Mouse (Mus musculus): ENCODE data around the gene Pappa.
A peak's percentile ranks its signal among the peaks of the same experiment; 100 is the strongest.

Gene Pappa

DNA sequence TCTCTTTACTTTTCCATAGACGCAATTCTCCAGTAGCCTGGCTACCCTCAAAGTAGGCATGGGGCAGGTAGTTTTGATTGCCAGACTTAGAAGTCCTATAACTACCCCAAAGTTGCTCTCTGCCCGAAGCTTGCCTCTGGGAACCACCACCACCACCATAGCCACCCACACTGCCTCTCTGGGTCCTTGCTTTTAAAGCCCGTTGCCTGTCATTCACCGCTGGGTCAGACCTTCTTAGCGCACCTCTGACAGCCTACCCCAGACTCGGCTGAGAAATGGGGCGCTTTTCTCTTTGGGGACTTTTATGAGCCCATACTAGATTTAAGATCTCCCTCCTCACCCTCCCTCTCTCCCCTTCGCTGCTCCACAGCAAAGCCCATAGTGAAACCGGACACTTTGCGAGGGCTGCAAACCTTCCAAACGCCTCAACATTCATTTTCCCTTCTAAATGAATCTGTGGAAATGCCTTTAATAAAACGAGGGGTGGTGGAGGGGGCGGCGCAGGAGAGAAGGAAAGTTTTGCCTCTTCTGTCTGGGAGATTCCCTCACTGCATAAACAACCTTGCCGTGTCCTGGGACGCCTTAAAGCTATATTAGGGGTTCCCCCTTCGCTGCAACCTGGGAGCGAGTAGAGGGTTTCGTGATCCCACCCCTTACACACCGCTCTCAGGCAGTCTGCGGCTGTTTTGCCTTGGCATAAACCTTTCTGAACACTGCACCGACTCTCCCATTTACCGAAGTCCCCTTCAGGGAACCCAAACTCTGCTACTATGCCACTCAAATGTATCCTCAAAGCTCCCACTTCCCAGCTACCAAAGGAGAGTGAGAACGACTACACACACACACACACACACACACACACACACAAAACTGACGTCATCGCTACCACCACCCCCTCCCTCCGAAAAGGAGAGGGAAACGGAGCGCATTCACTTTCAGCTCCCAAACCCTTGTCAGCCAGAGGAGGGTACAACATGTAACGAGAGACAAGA lies 1.7 kb downstream of the Pappa start:
- no peak for TF ChIP-seq NANOG (IDR thresholded peaks at IDR 0.05; ENCODE audit: borderline replicate concordance, low read length)
- TF ChIP-seq POU5F1 (IDR thresholded peaks at IDR 0.05; ENCODE audit: borderline replicate concordance, low read length): no peak
- no peak for TF ChIP-seq CTCF (conservative IDR thresholded peaks at IDR 0.05; ENCODE audit: low read length)
- Histone ChIP-seq H3K36me3 (ENCODE audit: insufficient read depth, low read length) (no peaks in the 10 kb centered on the region), H3K4me1 (replicated peaks; ENCODE audit: low read depth, low read length) (peaks cover 18% of the 10 kb centered on the region), H3K9me3 (ENCODE audit: low read length) (peaks cover 6% of the 10 kb centered on the region; the same call in 1 of the 2 replicates), H3K27me3 (ENCODE audit: insufficient read depth, low read length) (peaks cover 87% of the 10 kb centered on the region), H3K4me3 (replicated peaks; ENCODE audit: low read length) (peak overlapping the region; percentile 70; the same call in 1 of the 2 replicates)

DNA sequence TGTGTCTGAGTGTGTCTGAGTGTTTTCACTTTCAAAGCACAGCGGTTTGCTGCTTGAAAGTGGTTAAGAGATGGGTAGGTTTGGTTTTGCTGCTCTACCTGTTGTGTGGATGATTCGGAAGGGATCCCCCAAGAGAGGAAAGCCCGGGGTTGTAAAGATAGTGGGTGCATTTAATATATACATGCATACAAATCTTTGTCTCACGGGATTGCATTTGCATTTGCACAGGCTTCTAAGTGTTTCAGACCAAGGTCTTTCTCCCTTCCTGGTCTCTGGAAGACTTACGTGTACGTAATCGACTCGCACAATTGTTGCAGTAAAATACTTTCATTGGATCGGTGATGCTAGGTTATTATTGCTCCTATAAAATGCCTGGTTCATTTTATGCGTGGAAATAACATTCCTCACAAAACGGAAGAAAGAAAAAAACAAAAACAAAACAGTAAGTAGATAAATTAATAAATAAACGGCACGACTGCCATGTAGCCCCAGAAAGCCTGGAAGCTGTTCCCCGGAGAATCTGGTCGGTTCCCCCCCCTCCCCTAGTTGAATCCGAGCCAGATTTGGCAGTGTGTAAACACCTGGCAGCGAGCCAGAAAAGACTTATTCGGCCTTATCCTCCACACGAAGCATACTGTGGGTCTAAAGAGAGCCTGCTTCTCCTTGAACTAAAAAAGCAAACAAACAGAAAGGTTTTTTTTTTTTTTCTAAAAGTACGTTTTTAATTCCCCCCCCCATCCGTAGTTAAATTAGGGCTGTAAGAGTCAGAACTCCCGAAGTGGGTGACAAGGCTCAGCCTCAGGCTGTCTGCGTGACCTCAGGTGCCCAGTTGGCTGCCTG lies 2.7 kb downstream of the Pappa start:
- H3K36me3 ChIP-seq (ENCODE audit: insufficient read depth, low read length): no peaks in the 10 kb centered on the region
- no peak overlapping the region for H3K4me3 ChIP-seq (replicated peaks; ENCODE audit: low read length)
- peaks cover 6% of the 10 kb centered on the region; the same call in 1 of the 2 replicates for H3K9me3 ChIP-seq (ENCODE audit: low read length)
- peaks cover 18% of the 10 kb centered on the region for H3K4me1 ChIP-seq (replicated peaks; ENCODE audit: low read depth, low read length)
- TF ChIP-seq NANOG (IDR thresholded peaks at IDR 0.05; ENCODE audit: borderline replicate concordance, low read length) (no peak), POU5F1 (IDR thresholded peaks at IDR 0.05; ENCODE audit: borderline replicate concordance, low read length) (no peak), CTCF (conservative IDR thresholded peaks at IDR 0.05; ENCODE audit: low read length) (no peak)
- peaks cover 87% of the 10 kb centered on the region for H3K27me3 ChIP-seq (ENCODE audit: insufficient read depth, low read length)

DNA sequence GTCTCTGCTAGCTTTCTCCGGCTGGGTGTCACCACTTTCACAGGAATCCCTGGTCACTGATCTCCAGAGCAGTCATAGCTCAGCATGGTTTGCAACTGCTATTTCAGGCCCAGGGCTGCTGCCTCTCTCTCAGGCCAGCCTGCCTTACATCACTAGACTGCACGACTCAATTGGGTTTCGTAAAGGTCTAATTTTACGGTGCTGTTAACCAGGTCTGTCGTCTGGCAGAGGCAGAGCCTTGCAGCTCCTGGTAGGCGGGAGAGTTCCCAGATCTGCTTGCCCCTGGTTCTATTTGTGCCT lies 3.3 kb downstream of the Pappa start:
- Histone ChIP-seq H3K9me3 (ENCODE audit: low read length) (peaks cover 6% of the 10 kb centered on the region; the same call in 1 of the 2 replicates), H3K4me1 (replicated peaks; ENCODE audit: low read depth, low read length) (peaks cover 18% of the 10 kb centered on the region)
- no peak for TF ChIP-seq NANOG (IDR thresholded peaks at IDR 0.05; ENCODE audit: borderline replicate concordance, low read length)
- TF ChIP-seq CTCF (conservative IDR thresholded peaks at IDR 0.05; ENCODE audit: low read length): no peak
- TF ChIP-seq POU5F1 (IDR thresholded peaks at IDR 0.05; ENCODE audit: borderline replicate concordance, low read length): no peak

DNA sequence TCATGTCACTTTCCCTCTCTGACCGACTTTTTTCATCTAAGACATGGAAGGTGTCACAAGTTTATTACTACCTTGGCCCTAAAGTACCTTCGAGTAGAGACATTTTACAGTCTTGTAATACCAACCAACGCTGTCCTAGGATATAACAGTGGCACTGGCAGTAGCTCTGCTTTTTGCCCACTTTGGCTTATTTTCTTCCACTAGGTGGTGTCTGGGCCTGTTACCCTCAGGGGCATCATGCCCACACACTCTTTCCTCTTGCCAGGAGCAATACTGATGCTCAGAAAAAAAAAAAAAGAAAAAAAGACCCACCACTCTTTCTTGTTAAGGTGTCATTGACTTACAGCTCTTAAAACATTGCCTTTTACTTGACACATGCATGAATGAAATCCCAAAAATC lies 8.7 kb downstream of the Pappa start:
- Histone ChIP-seq H3K4me1 (replicated peaks; ENCODE audit: low read depth, low read length) (no peaks in the 10 kb centered on the region), H3K27me3 (ENCODE audit: insufficient read depth, low read length) (peaks cover 33% of the 10 kb centered on the region), H3K4me3 (replicated peaks; ENCODE audit: low read length) (no peak overlapping the region), H3K36me3 (ENCODE audit: insufficient read depth, low read length) (no peaks in the 10 kb centered on the region), H3K9me3 (ENCODE audit: low read length) (peaks cover 6% of the 10 kb centered on the region; the same call in 1 of the 2 replicates)
- TF ChIP-seq POU5F1 (IDR thresholded peaks at IDR 0.05; ENCODE audit: borderline replicate concordance, low read length) (no peak), CTCF (conservative IDR thresholded peaks at IDR 0.05; ENCODE audit: low read length) (no peak), NANOG (IDR thresholded peaks at IDR 0.05; ENCODE audit: borderline replicate concordance, low read length) (no peak)

More for the DNA sequence above, 3.3 kb downstream of the Pappa start:
- peaks cover 82% of the 10 kb centered on the region for H3K27me3 ChIP-seq (ENCODE audit: insufficient read depth, low read length)
- H3K4me3 ChIP-seq (replicated peaks; ENCODE audit: low read length): no peak overlapping the region
- H3K36me3 ChIP-seq (ENCODE audit: insufficient read depth, low read length): no peaks in the 10 kb centered on the region

DNA sequence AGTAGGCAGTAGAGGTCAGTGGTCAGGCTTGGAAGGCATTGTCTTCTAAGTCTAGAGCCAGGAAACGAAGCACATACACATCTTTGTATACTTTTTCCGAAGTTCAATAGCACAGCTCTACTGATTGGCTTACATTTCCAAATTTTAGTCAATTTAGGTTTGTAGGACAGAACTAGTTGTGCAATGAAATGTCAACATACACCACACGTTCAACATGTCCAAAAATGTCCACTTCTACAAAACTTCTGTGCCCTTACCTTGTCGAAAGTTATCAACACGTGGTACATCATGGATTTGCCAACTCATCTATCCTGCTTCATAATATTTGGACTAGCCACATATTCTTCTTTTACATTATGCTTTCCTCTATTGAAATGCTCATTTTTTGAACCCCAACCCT lies 10.4 kb downstream of the Pappa start:
- no peak overlapping the region for H3K4me3 ChIP-seq (replicated peaks; ENCODE audit: low read length)
- H3K27me3 ChIP-seq (ENCODE audit: insufficient read depth, low read length): peaks cover 16% of the 10 kb centered on the region
- H3K4me1 ChIP-seq (replicated peaks; ENCODE audit: low read depth, low read length): no peaks in the 10 kb centered on the region
- H3K9me3 ChIP-seq (ENCODE audit: low read length): peaks cover 6% of the 10 kb centered on the region; the same call in 1 of the 2 replicates
- H3K36me3 ChIP-seq (ENCODE audit: insufficient read depth, low read length): no peaks in the 10 kb centered on the region
- TF ChIP-seq CTCF (conservative IDR thresholded peaks at IDR 0.05; ENCODE audit: low read length) (no peak), NANOG (IDR thresholded peaks at IDR 0.05; ENCODE audit: borderline replicate concordance, low read length) (no peak), POU5F1 (IDR thresholded peaks at IDR 0.05; ENCODE audit: borderline replicate concordance, low read length) (no peak)

DNA sequence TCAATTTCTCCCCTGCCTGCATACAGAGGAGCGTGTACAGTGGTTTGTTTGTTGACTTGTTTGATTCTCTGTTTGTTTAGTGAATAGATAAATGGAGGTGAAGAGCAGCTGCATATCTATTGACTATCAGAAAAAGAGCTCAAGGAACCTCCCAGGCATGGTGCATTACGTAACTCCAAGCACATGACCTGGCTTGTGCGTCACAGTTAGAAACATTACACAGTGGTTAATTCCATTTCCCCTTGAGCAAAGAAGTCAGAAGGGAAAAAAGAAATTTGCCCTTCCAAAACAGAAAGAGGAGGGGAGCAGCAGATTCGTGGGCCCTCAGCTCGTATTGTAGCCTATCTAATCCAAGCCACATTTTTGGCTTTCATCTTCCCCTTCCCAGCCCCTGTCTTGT lies 11.1 kb downstream of the Pappa start:
- Histone ChIP-seq H3K36me3 (ENCODE audit: insufficient read depth, low read length) (no peaks in the 10 kb centered on the region), H3K9me3 (ENCODE audit: low read length) (no peaks in the 10 kb centered on the region), H3K4me1 (replicated peaks; ENCODE audit: low read depth, low read length) (no peaks in the 10 kb centered on the region), H3K4me3 (replicated peaks; ENCODE audit: low read length) (no peak overlapping the region), H3K27me3 (ENCODE audit: insufficient read depth, low read length) (peaks cover 8% of the 10 kb centered on the region)
- TF ChIP-seq NANOG (IDR thresholded peaks at IDR 0.05; ENCODE audit: borderline replicate concordance, low read length) (no peak), POU5F1 (IDR thresholded peaks at IDR 0.05; ENCODE audit: borderline replicate concordance, low read length) (no peak), CTCF (conservative IDR thresholded peaks at IDR 0.05; ENCODE audit: low read length) (no peak)

DNA sequence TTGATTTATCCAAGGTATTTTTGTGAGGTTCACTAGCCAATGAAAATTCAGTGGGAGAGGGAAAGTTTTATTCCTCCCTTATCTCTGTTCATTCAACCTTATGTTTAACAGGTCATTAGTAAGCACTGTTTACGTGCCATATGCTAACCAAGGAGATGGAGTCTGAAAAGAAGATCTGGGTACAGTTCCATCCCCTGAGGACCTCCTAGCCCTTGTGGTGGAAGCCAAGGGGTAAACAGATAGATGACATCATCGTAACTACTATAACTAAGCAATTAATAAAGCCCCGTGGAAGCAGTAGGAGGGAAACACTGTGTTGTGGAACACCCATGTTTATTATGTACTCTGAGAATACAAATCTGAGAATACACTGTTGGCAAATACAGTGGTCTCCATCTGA lies 12.6 kb downstream of the Pappa start:
- TF ChIP-seq NANOG (IDR thresholded peaks at IDR 0.05; ENCODE audit: borderline replicate concordance, low read length) (no peak), CTCF (conservative IDR thresholded peaks at IDR 0.05; ENCODE audit: low read length) (no peak), POU5F1 (IDR thresholded peaks at IDR 0.05; ENCODE audit: borderline replicate concordance, low read length) (no peak)
- Histone ChIP-seq H3K36me3 (ENCODE audit: insufficient read depth, low read length) (no peaks in the 10 kb centered on the region), H3K4me3 (replicated peaks; ENCODE audit: low read length) (no peak overlapping the region), H3K27me3 (ENCODE audit: insufficient read depth, low read length) (0 out of 2 replicates have a peak, but pooled peaks cover 2% of the 10 kb centered on the region), H3K4me1 (replicated peaks; ENCODE audit: low read depth, low read length) (no peaks in the 10 kb centered on the region), H3K9me3 (ENCODE audit: low read length) (no peaks in the 10 kb centered on the region)

DNA sequence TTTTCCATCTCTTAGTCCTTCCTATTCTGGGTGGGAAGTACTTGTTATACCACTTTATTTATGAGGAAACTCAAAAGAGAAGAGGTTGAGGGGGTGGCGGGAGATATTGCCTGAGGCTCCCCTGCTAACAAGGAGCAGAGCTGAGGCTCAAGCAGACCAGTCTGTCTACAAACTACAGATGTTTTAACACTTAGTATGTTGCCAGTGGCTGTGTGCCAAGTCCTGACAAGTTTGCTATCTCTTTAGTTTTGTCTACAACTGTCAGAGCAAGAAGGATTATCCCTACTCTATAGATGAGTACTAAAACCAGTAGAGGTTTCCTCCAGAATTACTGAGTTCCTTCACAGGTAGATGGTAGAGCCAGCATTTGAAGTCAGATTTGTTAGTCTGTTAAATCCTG lies 23.0 kb downstream of the Pappa start:
- H3K9me3 ChIP-seq (ENCODE audit: low read length): no peaks in the 10 kb centered on the region
- no peaks in the 10 kb centered on the region; the same call in 1 of the 2 replicates for H3K27me3 ChIP-seq (ENCODE audit: insufficient read depth, low read length)
- TF ChIP-seq CTCF (conservative IDR thresholded peaks at IDR 0.05; ENCODE audit: low read length) (no peak), NANOG (IDR thresholded peaks at IDR 0.05; ENCODE audit: borderline replicate concordance, low read length) (no peak), POU5F1 (IDR thresholded peaks at IDR 0.05; ENCODE audit: borderline replicate concordance, low read length) (no peak)
- H3K4me3 ChIP-seq (replicated peaks; ENCODE audit: low read length): no peak overlapping the region
- no peaks in the 10 kb centered on the region for H3K36me3 ChIP-seq (ENCODE audit: insufficient read depth, low read length)
- no peaks in the 10 kb centered on the region for H3K4me1 ChIP-seq (replicated peaks; ENCODE audit: low read depth, low read length)

Data from E14TG2a.4 (cell line).